Mouse (Mus musculus): ENCODE measurements around the gene Kcnmb1. TPM values are rescaled to one million over a fixed set of nuclear protein-coding genes. Genes with fewer than 3 reads are reported as not detected.
A peak's percentile ranks its signal among the peaks of the same experiment; 100 is the strongest.

Gene Kcnmb1
- total RNA-seq (2017): not detected in 2 replicates

DNA sequence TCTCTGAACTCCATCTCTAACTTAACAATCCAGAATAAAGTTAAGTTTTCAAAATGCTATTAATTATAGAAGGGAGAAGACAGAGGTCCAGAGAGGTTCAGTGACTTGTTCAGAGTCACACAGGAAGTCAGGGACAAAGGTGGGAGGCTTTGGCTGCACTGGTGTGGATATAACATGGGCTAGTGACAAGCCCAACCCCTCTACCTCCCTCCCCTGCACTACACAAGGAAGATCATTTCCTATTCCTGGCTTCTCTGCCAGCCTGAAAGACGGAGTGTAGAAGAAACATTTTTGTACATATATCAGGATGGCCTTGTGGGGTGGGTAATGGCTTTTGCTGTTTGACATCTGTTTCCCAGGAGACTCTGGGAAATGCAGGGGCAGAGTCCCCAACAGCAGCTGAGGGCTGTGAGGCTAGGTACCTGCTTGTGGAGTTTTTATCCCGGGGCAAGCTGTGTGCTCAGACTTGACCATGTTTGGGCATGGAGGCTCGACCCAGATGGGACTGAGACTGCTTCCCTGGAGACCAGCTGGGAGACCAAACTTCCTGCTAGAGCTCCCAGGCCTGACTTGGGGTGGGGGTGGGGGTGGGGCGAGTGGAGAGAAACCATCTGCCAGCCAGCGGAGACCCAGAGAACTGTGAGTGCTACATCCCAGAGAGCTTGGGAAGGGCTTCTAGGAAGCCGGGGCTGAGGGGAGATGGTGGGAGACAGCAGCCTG is at the start of gene Kcnmb1:
Kcnmb1 (plus strand) TSS at position 326 of the 720 bp plus-strand sequence.
- ATAC-seq (replicated peaks in 1 of 2; ENCODE audit: insufficient read depth in 1 of 2, low FRiP score in 2 of 2, low TSS enrichment in 1 of 2, low read depth in 1 of 2, poor library complexity in 2 of 2, severe bottlenecking in 2 of 2): no peak

DNA sequence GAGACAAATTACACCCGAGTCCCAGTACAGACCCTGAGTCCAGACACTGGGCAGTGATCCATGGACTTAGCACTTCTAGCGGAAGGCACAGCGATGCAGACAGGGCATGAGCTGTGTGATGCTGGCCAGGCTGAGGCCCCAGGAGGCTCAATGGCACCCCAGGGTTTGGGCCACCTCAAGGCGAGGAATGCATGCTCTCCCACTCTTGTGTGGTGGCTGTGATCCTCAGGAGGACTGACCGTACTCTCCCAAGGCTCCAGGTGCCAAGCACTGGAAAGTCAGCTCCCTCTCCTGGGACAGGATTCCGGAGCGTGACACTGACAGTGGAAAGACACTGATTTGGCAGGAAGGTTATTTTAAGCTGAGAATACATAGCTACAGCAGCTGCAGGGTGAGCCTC is 49.8 kb upstream of the Kcnmb1 start:
- ATAC-seq (replicated peaks in 1 of 2; ENCODE audit: insufficient read depth in 1 of 2, low FRiP score in 2 of 2, low TSS enrichment in 1 of 2, low read depth in 1 of 2, poor library complexity in 2 of 2, severe bottlenecking in 2 of 2): no peak

DNA sequence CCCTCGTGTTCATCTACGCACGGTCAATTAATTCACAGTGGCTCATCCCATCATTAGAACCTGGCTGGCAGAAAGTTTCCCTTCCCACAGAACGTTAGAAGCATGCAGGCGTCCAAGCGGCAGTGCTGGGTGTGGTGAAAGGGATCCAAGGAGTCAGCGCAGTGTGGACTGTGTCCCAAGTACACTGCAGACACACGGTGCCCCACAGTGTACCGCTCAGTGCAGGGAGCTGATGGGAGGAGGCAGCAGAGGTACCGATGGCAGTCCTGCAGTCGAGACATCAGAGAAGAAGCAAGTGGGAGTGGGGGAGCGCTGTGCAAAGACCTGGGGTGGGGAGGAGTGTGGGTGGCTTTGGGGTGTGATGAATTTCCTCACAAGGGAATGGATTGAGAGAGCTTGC is 48.6 kb upstream of the Kcnmb1 start:
- no peak for ATAC-seq (replicated peaks in 1 of 2; ENCODE audit: insufficient read depth in 1 of 2, low FRiP score in 2 of 2, low TSS enrichment in 1 of 2, low read depth in 1 of 2, poor library complexity in 2 of 2, severe bottlenecking in 2 of 2)

DNA sequence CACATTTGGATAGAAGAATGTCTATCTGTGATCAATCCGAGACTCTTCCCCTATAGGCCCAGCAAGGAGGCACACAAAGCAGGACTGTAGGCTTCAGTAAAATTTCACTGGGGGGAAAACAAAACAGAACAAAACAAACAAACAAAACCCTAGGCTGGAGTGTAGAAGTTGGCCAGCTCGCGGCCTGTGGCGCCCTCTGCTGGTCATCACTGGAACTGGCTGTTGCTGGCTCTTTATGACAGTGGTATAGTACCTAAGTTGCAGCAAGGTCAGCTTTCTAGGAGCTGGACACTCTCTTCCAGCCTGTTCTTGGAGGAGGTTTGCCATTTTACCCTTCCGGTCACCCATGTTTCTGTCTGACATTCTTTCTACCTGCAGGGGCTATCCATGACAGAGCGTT is 45.2 kb upstream of the Kcnmb1 start:
- ATAC-seq (replicated peaks in 1 of 2; ENCODE audit: insufficient read depth in 1 of 2, low FRiP score in 2 of 2, low TSS enrichment in 1 of 2, low read depth in 1 of 2, poor library complexity in 2 of 2, severe bottlenecking in 2 of 2): peak; percentile 56 to 76; a peak in 3 of 4 replicates

DNA sequence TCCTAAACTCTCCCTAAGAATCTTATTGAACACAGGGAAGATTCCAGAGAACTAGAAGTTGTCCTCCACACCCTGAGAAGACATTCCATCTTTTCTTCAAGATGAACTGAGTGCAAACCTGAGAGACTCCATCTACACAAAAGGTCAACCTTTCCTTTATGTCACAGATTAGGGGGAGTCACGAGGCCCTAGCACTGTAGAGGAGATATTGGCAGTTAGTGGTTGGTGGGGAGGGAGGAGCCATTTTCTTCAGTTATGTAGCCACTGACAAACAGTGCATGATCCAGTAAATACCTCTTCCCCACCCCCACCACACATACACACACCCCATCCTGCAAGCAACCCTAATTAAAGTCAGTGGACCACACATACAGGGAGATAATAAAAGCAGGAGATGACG is 44.4 kb upstream of the Kcnmb1 start:
- ATAC-seq (replicated peaks in 1 of 2; ENCODE audit: insufficient read depth in 1 of 2, low FRiP score in 2 of 2, low TSS enrichment in 1 of 2, low read depth in 1 of 2, poor library complexity in 2 of 2, severe bottlenecking in 2 of 2): no peak

DNA sequence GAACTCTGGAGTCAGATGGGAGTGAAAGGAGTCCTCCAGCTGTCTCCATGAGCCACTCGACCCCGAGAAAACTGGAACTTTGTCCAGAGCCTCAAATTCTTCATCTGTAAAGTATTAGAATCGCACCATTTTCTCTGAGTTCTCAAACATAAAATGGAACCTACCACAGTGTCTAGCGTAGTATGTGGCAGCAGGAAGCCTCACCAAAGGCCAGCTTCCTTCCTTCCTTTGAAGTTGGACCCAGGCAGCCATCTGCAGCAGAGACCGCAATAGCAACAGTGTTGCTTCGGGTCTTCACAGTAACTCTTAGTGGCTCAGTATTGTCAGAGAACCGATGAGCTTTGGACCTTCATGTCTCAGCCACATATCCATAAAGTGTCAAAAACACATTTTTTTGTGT is 43.0 kb upstream of the Kcnmb1 start:
- ATAC-seq (replicated peaks in 1 of 2; ENCODE audit: insufficient read depth in 1 of 2, low FRiP score in 2 of 2, low TSS enrichment in 1 of 2, low read depth in 1 of 2, poor library complexity in 2 of 2, severe bottlenecking in 2 of 2): no peak

DNA sequence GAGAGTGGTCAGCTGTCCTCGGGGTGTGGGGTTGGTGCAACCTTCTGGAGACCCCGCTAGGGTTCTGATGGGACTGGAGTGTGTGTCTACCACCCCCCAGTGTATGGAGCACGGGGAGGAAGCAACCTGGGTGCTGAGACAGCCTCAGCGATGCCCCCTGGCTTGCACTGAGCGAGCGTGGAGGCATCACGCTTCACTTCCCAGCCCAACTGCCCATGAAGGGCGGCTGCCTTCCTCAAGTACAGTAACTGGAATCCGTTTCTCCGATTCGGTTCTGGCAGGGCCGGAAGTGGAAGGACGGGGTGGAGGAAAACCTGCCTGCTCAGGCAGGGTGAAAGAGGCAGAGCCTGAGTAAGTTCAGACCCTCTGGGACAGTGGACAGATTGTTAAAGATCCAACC is 41.4 kb upstream of the Kcnmb1 start:
- no peak for ATAC-seq (replicated peaks in 1 of 2; ENCODE audit: insufficient read depth in 1 of 2, low FRiP score in 2 of 2, low TSS enrichment in 1 of 2, low read depth in 1 of 2, poor library complexity in 2 of 2, severe bottlenecking in 2 of 2)

DNA sequence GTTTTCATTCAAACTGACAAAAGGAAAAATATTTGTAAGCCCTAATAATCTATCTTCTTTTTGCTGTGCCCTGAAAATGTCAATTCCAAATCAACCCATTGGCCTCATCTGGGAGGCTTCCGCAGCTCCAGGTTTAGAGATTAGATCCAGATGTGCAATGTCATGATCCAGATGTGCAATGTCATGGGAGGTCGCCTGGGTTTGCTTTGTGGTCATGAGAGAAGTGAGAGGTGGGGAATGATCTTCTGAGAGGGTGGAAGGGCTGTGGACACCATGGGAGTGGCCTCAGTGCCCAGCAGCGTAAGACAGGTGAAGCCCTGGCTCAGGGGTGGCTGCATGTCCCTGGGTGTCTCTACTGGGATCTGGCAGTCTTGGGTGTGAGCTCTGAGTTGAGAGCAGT is 39.8 kb upstream of the Kcnmb1 start:
- ATAC-seq (replicated peaks in 1 of 2; ENCODE audit: insufficient read depth in 1 of 2, low FRiP score in 2 of 2, low TSS enrichment in 1 of 2, low read depth in 1 of 2, poor library complexity in 2 of 2, severe bottlenecking in 2 of 2): no peak

DNA sequence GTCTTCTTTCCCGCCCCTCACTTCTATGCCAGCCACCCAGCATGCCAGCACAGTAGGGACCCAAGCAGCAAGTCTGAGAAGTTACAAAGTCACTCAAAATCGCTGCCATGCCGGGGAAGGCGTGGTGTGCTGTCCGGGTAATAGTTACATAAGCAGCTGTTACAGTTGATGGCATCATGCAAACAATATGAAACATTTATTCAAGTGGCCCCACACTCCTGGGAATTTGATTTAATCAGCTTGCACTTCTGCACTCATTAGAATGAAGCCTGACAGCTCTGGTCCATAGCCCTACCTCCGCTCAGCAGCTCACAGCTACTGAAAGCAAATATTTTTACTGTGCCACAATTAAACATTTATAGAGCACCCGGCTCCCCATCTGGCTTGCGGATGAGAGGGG is 37.0 kb upstream of the Kcnmb1 start:
- no peak for ATAC-seq (replicated peaks in 1 of 2; ENCODE audit: insufficient read depth in 1 of 2, low FRiP score in 2 of 2, low TSS enrichment in 1 of 2, low read depth in 1 of 2, poor library complexity in 2 of 2, severe bottlenecking in 2 of 2)

DNA sequence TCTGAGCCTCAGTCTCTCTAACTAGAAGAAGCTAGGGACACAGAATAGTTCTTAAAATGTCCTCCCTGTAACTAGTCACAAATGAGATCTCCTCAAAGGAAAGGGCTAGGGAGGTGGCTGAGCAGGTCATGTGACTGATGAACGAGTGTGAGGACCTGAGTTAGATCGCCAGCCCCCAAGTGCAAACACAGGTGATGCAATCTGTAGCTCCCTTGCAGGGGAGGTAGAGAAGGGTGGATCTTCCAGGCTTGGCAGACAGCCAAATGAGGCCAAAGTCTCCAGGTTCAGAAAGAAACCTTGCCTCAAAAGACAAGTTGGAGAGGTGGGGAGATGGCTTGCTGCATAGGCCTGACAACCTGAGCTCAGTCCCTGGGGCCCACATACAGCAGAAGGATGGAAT is 36.3 kb upstream of the Kcnmb1 start:
- no peak for ATAC-seq (replicated peaks in 1 of 2; ENCODE audit: insufficient read depth in 1 of 2, low FRiP score in 2 of 2, low TSS enrichment in 1 of 2, low read depth in 1 of 2, poor library complexity in 2 of 2, severe bottlenecking in 2 of 2)

DNA sequence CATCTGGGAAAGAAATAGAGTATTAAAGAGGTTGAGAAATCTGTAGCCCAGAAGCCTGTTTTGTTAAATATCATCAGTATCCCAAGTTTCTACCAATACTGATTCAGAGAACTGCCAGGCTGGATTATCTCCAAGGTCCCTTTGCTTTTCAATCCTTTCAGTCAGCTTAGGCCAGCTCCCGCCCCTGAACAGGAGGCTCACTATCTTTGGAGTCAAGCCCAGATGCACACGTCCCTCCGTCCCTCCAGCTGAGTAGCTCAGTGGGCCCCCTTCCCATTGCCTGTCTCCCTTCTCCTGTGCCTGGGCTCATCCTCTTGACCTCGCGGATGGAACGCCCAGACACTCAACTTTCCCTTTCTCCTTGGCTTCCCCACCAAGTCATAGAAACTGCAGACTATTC is 35.5 kb upstream of the Kcnmb1 start:
- ATAC-seq (replicated peaks in 1 of 2; ENCODE audit: insufficient read depth in 1 of 2, low FRiP score in 2 of 2, low TSS enrichment in 1 of 2, low read depth in 1 of 2, poor library complexity in 2 of 2, severe bottlenecking in 2 of 2): no peak

DNA sequence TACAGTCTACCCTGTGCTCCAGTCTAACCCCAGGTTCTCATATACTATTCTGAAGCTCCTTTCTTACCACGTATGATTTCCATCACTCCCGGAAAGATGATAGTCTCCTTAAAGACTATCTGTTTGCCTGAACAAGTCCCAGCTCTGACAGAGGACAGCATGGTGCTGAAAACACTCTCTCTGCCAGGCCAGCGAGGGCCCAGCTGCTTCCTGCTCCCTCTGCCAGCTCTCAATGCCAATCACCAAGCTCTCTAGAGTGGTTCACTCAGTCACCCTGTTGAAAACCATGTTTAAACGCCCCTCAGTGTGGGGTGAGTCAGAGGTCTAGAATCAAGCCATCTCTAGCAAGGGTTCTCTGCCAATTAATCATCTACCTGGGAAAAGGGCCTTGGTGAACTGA is 35.0 kb upstream of the Kcnmb1 start:
- ATAC-seq (replicated peaks in 1 of 2; ENCODE audit: insufficient read depth in 1 of 2, low FRiP score in 2 of 2, low TSS enrichment in 1 of 2, low read depth in 1 of 2, poor library complexity in 2 of 2, severe bottlenecking in 2 of 2): no peak

DNA sequence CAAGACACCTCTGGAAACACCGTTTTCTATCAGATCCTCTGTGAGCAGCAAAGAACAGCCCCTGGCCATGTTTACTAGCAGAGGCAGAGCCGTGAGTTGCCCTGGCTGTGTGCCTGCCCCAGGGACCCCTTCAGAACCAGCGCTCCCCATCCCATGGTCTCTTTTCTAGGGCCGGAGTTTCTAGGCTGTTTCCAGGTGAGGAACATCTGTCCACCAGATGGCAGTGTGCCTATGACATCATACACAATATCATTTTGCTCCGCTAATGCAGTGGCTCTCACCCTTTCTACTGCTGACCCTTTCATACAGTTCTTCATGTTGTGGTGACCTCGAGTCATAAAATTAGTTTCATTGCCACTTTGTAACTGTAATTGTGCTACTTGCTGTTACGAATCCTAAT is 34.2 kb upstream of the Kcnmb1 start:
- peak; percentile 35 to 44; a peak in 2 of 4 replicates for ATAC-seq (replicated peaks in 1 of 2; ENCODE audit: insufficient read depth in 1 of 2, low FRiP score in 2 of 2, low TSS enrichment in 1 of 2, low read depth in 1 of 2, poor library complexity in 2 of 2, severe bottlenecking in 2 of 2)

DNA sequence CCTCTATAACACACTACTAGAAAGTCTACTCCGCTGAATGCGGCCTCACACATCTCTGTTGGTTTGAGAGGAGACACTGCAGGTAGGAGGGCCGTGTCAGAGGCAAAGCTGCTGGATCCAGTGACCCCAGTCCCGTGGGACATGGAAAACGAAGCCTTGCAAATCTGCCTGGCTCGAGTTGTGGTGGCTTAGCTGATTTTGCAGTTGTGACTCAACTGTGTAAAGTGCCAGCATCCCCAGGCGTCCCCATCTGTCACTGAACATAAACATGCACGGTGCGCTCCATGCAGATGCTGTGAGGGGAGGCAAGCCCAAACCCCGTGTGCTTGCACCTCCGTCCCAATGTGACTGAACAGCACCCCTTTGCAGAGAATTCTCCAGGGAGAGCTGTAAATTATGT is 33.4 kb upstream of the Kcnmb1 start:
- ATAC-seq (replicated peaks in 1 of 2; ENCODE audit: insufficient read depth in 1 of 2, low FRiP score in 2 of 2, low TSS enrichment in 1 of 2, low read depth in 1 of 2, poor library complexity in 2 of 2, severe bottlenecking in 2 of 2): no peak

DNA sequence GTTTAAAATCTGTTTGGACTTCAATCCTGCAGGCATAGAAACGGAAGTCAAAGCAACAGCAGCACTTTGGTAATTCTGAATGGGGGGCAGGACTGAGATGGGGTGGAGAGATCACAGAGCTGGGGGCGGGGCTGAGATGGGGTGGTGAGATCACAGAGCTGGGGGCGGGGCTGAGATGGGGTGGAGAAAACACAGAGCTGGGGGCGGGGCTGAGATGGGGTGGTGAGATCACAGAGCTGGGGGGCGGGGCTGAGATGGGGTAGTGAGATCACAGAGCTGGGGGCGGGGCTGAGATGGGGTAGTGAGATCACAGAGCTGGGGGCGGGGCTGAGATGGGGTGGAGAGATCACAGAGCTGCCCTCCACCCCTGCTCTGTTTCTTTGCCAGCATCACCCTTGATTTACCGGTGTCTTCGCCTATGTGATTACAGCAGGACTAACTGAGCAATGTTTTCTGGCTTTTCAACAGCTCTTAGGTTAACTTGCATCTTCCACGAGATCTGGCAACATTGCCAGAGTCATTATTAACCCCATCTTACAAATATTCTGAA is 30.9 kb upstream of the Kcnmb1 start:
- peak; percentile 58 to 59 for ATAC-seq (replicated peaks in 1 of 2; ENCODE audit: insufficient read depth in 1 of 2, low FRiP score in 2 of 2, low TSS enrichment in 1 of 2, low read depth in 1 of 2, poor library complexity in 2 of 2, severe bottlenecking in 2 of 2)

DNA sequence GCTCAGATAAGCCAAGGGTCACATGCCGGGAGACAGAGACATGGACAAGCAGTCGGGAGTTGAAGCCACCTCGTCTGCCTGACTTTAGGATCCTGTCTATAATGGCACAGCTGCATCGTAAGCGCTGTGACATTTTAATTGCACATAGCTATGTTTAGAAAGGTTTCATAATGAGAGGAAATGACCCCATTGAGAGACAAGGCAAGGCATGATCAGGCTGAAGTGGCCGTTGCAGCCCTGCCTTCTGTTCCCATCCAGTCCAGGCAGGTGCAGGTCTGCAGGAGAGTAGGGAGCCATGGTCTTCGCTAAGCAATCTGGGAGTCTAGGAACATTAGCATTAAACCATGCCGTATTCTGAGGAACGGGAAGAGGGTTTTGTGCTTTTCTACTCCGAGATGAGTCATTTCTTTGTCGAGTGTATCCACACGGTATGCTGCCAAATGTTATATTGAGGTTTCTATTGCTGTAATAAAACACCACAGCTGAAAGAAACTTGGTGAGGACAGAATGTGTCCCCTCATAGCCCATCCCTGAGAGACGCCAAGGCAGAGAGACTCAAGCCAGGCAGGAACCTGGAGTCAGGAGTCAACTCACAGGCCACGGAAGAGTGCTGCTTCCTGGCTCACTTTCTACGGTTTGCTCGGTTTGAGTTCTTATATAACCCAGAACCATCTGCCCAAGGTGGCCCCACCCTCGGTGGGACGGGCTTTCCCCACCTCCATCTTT is 30.3 kb upstream of the Kcnmb1 start:
- peak; percentile 29 to 43 for ATAC-seq (replicated peaks in 1 of 2; ENCODE audit: insufficient read depth in 1 of 2, low FRiP score in 2 of 2, low TSS enrichment in 1 of 2, low read depth in 1 of 2, poor library complexity in 2 of 2, severe bottlenecking in 2 of 2)

DNA sequence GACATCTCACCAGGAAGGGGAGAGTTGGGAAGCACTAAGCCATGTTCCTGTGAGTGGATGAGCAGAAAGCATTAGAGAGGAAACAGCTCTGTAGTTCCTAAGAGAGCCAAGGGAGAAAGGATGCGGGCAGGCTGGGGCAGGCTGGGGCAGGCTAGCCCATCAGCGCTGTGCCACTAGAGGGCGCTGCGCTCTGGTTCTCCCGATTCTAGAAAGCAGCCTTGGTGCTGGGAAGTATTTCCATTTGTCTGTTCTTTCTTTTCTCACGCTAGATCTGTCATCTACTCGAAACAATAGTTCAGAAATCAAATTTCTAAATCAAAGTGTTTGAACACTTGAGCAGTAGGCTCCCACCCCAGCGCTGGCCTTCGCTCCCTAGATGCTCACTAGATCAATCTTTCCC is 28.5 kb upstream of the Kcnmb1 start:
- ATAC-seq (replicated peaks in 1 of 2; ENCODE audit: insufficient read depth in 1 of 2, low FRiP score in 2 of 2, low TSS enrichment in 1 of 2, low read depth in 1 of 2, poor library complexity in 2 of 2, severe bottlenecking in 2 of 2): no peak

DNA sequence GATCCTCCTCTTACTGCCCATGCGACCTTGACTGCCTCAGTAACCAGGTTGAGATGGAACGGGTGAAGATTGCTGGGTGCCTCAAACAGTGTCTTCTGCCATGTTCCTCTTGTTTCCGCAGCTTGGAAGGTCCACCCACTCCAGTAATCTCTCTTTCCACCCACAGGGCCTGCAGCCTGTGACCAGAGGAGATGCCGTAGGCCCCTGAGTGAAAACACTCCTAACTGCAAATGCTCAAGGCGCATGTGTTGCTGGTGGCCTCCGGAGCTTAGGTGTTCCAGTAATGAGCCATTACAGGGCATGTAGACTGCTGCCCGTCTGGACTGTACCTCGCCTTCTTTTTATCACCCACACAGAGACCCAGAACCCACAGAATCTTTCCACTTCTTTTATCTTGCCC is 25.2 kb upstream of the Kcnmb1 start:
- no peak for ATAC-seq (replicated peaks in 1 of 2; ENCODE audit: insufficient read depth in 1 of 2, low FRiP score in 2 of 2, low TSS enrichment in 1 of 2, low read depth in 1 of 2, poor library complexity in 2 of 2, severe bottlenecking in 2 of 2)

Measured in hematopoietic stem cell, adult 5-6 weeks (primary cell).